Comparison of ENCODE assay signal across 8 mouse cellular contexts in genomic region chr16:30977186-30977585, GRCm38 (mm10).
A peak's percentile ranks its signal among the peaks of the same experiment; 100 is the strongest.
DNase-seq lines count a peak whose midpoint lies in the region; ATAC-seq lines count a peak whose summit lies in the region.

No protein-coding gene starts in this region.

- no peak overlapping the region for H3K9ac ChIP-seq in hindbrain, embryonic 11.5 days (ENCODE audit: low read depth, low read length)

- H3K4me3 ChIP-seq in hindbrain, embryonic 11.5 days (ENCODE audit: low read depth, low read length): no peak overlapping the region

- no peaks in the 10 kb centered on the region for H3K9me3 ChIP-seq in hindbrain, embryonic 11.5 days (ENCODE audit: control insufficient read depth, low read length)

- 5% methylated on average over 3 of the region's 3 CpGs for WGBS in hindbrain, embryonic 11.5 days

- peak; percentile 68 for DNase-seq in MEL-GATA-1-ER (ENCODE audit: extremely low read depth, low read depth)
- DNase-seq in cerebellum, adult 9-10 months: peak; percentile 93
- peak; percentile 91 to 97 for DNase-seq in frontal cortex, adult 2 months (ENCODE audit: extremely low spot score in 1 of 2, low spot score in 1 of 2)
- DNase-seq in hindbrain, embryonic 11.5 days (ENCODE audit: low spot score): peak; percentile 93
- DNase-seq in layer of hippocampus, postnatal 10 days (ENCODE audit: low spot score in 2 of 2): peak; percentile 93 to 94
- peak; percentile 97 for DNase-seq in lung, postnatal 10 days
- DNase-seq in ovary, postnatal 36 days (ENCODE audit: low spot score): peak; percentile 88
- DNase-seq in thymus, postnatal 25 days: peak; percentile 94

- no peak overlapping the region for H3K27ac ChIP-seq in hindbrain, embryonic 11.5 days (ENCODE audit: low read depth, low read length)

- no peak overlapping the region for H3K4me2 ChIP-seq in hindbrain, embryonic 11.5 days (replicated peaks; ENCODE audit: low read depth, low read length)

- H3K27me3 ChIP-seq in hindbrain, embryonic 11.5 days (ENCODE audit: control insufficient read depth, insufficient read depth, low read length): no peaks in the 10 kb centered on the region

- ATAC-seq in hindbrain, embryonic 11.5 days (ENCODE audit: low FRiP score): peak; percentile 91

- H3K4me1 ChIP-seq in hindbrain, embryonic 11.5 days (replicated peaks; ENCODE audit: control insufficient read depth, insufficient read depth, low read length): peaks cover 4% of the 10 kb centered on the region; the same call in 1 of the 2 replicates

- no peaks in the 10 kb centered on the region for H3K36me3 ChIP-seq in hindbrain, embryonic 11.5 days (ENCODE audit: control insufficient read depth, insufficient read depth, low read length)
